Mouse (Mus musculus): ENCODE measurements around the gene Ranbp3.
"Not testable (repeated sequence)": the region's sequence is repeated elsewhere in the genome, so short reads cannot be mapped to it uniquely, and the experiment has no call there.

Ranbp3 gene

GRCm38 (mm10) chr17:56672941-56673646 is at the start of gene Ranbp3:
Ranbp3 (plus strand) TSS chr17:56673294.
- in situ Hi-C loops (cut with MboI, MseI) = no loop called here

- in situ Hi-C loops (cut with MboI, MseI) = no loop called here
These were observed 47.6 kb upstream of the Ranbp3 start for GRCm38 (mm10) chr17:56625495-56625894.

GRCm38 (mm10) chr17:56626260-56626659 is 46.8 kb upstream of the Ranbp3 start:
- in situ Hi-C loops (cut with MboI, MseI) = no loop called here

GRCm38 (mm10) chr17:56626754-56627470 is 46.2 kb upstream of the Ranbp3 start, which contains the start of gene Lonp1:
Lonp1 (minus strand) TSS chr17:56626887.
- in situ Hi-C loops (cut with MboI, MseI) = no loop called here

- in situ Hi-C loops (cut with MboI, MseI) = no loop called here
These were observed 45.4 kb upstream of the Ranbp3 start, which contains the start of gene Catsperd for GRCm38 (mm10) chr17:56627530-56628277. Catsperd (plus strand) TSS chr17:56628143.

GRCm38 (mm10) chr17:56629800-56630781 is 43.0 kb upstream of the Ranbp3 start:
- in situ Hi-C loops (cut with MboI, MseI) = not testable (repeated sequence)

GRCm38 (mm10) chr17:56631807-56632206 is 41.3 kb upstream of the Ranbp3 start:
- in situ Hi-C loops (cut with MboI, MseI) = no loop called here

- in situ Hi-C loops (cut with MboI, MseI) = no loop called here
These were observed 39.1 kb upstream of the Ranbp3 start for GRCm38 (mm10) chr17:56634023-56634422.

GRCm38 (mm10) chr17:56643237-56643636 is 29.9 kb upstream of the Ranbp3 start:
- in situ Hi-C loops (cut with MboI, MseI) = no loop called here

- in situ Hi-C loops (cut with MboI, MseI) = no loop called here
These were observed 25.5 kb upstream of the Ranbp3 start for GRCm38 (mm10) chr17:56647546-56647945.

GRCm38 (mm10) chr17:56651801-56652200 is 21.3 kb upstream of the Ranbp3 start:
- in situ Hi-C loops (cut with MboI, MseI) = no loop called here

- in situ Hi-C loops (cut with MboI, MseI) = no loop called here
These were observed 18.3 kb upstream of the Ranbp3 start for GRCm38 (mm10) chr17:56654771-56655170.

- in situ Hi-C loops (cut with MboI, MseI) = no loop called here
These were observed 17.8 kb upstream of the Ranbp3 start for GRCm38 (mm10) chr17:56655311-56655710.

- in situ Hi-C loops (cut with MboI, MseI) = no loop called here
These were observed 16.9 kb upstream of the Ranbp3 start for GRCm38 (mm10) chr17:56656171-56656570.

- in situ Hi-C loops (cut with MboI, MseI) = no loop called here
These were observed 9.4 kb upstream of the Ranbp3 start for GRCm38 (mm10) chr17:56663659-56664058.

- in situ Hi-C loops (cut with MboI, MseI) = no loop called here
These were observed 8.8 kb upstream of the Ranbp3 start for GRCm38 (mm10) chr17:56664333-56664732.

GRCm38 (mm10) chr17:56666384-56666783 is 6.7 kb upstream of the Ranbp3 start:
- in situ Hi-C loops (cut with MboI, MseI) = loop anchor here (5.0 kb wide), 1 partner anchor 49 kb away; no protein-coding TSS in a partner anchor

- in situ Hi-C loops (cut with MboI, MseI) = loop anchor here (5.0 kb wide), 1 partner anchor 50 kb away; no protein-coding TSS in a partner anchor
These were observed 5.5 kb upstream of the Ranbp3 start for GRCm38 (mm10) chr17:56667591-56667990.

GRCm38 (mm10) chr17:56668384-56669144 is 4.5 kb upstream of the Ranbp3 start:
- in situ Hi-C loops (cut with MboI, MseI) = loop anchor here (5.0 kb wide), 1 partner anchor 51 kb away; no protein-coding TSS in a partner anchor

GRCm38 (mm10) chr17:56669766-56670165 is 3.3 kb upstream of the Ranbp3 start:
- in situ Hi-C loops (cut with MboI, MseI) = loop anchor here (5.0 kb wide), 1 partner anchor 52 kb away; no protein-coding TSS in a partner anchor

Measured in T-helper 2 cell (primary cell).